Mouse (Mus musculus) limb, embryonic 11.5 days (tissue): ENCODE results near the gene Grhpr. TPM values are rescaled to one million over a fixed set of nuclear protein-coding genes. Genes with fewer than 3 reads are reported as not detected.

Source experiments
- ATAC-seq: fragments of 200-750 bp; cut with Nextera tagmentation; 2 replicates; pipeline ENCODE4 v1.8.0; 2017; ENCODE audit warnings: low read depth; ENCODE audit not compliant: insufficient number of reproducible peaks, low FRiP score, low TSS enrichment
- DNase-seq: peaks from one replicate; pipeline ENCODE4 v3.0.0-alpha.2; 2015; ENCODE audit warnings: low spot score
- H3K27ac ChIP-seq: fragments of 300-500 bp; sonication (generic); replicated peaks from 2 replicates; pipeline ENCODE4 v1.5.1; 2014; ENCODE audit warnings: low read depth, mild to moderate bottlenecking, low read length
- H3K27me3 ChIP-seq: fragments of 300-500 bp; sonication (generic); 2 replicates; pipeline ENCODE4 v1.6.1; 2014; ENCODE audit warnings: mild to moderate bottlenecking, low read length, mixed read lengths; ENCODE audit not compliant: control insufficient read depth, insufficient read depth
- H3K36me3 ChIP-seq: fragments of 300-500 bp; sonication (generic); 2 replicates; pipeline ENCODE4 v1.6.1; 2014; ENCODE audit warnings: mild to moderate bottlenecking, low read length, moderate library complexity, mixed read lengths; ENCODE audit not compliant: control insufficient read depth, insufficient read depth
- H3K4me1 ChIP-seq: fragments of 300-500 bp; sonication (generic); 2 replicates; pipeline ENCODE4 v1.6.1; 2014; ENCODE audit warnings: low read length, mixed read lengths; ENCODE audit not compliant: control insufficient read depth, insufficient read depth
- H3K4me2 ChIP-seq: fragments of 300-500 bp; sonication (generic); 2 replicates; pipeline ENCODE4 v1.6.1; 2014; ENCODE audit warnings: low read depth, mild to moderate bottlenecking, moderate library complexity; ENCODE audit not compliant: severe bottlenecking
- H3K4me3 ChIP-seq: fragments of 300-500 bp; sonication (generic); 2 replicates; pipeline ENCODE4 v1.5.1; 2014; ENCODE audit warnings: low read depth, low read length
- H3K9ac ChIP-seq: fragments of 300-500 bp; sonication (generic); 2 replicates; pipeline ENCODE4 v1.6.1; 2014; ENCODE audit warnings: mild to moderate bottlenecking, low read length
- H3K9me3 ChIP-seq: fragments of 300-500 bp; sonication (generic); 2 replicates; pipeline ENCODE4 v1.6.1; 2016; ENCODE audit warnings: low read length; ENCODE audit not compliant: control insufficient read depth
- WGBS: fragments of 180-500 bp; shearing (Covaris S2); extraction: QIAGEN DNeasy Blood & Tissue Kit; methylation state at CpG from one replicate; pipeline ENCODE4 v1.1.7; 2014; 5-methylcytosine and 5-hydroxymethylcytosine counted together
- polyA plus RNA-seq: library from polyadenylated mRNA; unstranded; fragments of >200 nt; fragmentation: Nextera tagmentation; extraction: Ambion mirVana; gene quantifications from 2 replicates; pipeline ENCODE4 v1.2.1, GENCODE M21; 2014

Gene Grhpr
- polyA plus RNA-seq, 1 experiment from 2014 or later, result 70.7 TPM

DNA sequence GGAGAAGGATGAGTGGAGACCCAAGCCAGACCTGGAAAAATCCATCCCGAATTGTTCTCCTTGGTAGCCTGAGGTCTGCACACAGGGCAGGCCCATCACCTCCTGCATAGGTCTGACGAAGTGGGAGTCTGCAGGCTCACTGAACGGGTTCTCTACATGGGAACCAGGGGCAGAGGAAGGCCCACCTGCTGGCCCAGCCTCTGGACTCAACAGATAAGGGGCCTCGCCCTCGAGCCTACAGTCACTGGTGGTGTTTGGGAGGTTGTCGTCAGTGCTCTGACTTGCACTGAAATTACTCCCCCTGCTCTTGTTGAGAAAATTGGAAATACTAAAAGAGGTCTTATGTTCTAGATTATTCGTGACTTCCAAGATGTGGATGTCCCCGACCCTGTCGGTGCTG lies 12.7 kb downstream of the Grhpr start:
- no peaks in the 10 kb centered on the region for H3K27me3 ChIP-seq
- peaks cover 2% of the 10 kb centered on the region; the same call in 1 of the 2 replicates for H3K36me3 ChIP-seq
- no peaks in the 10 kb centered on the region for H3K9me3 ChIP-seq
- no peak overlapping the region for H3K9ac ChIP-seq
- no peak overlapping the region for H3K27ac ChIP-seq
- no peak overlapping the region for H3K4me3 ChIP-seq
- DNase-seq, result no peak
- no peak for ATAC-seq
- no peak overlapping the region for H3K4me2 ChIP-seq
- no peaks in the 10 kb centered on the region for H3K4me1 ChIP-seq
- WGBS, result 91% methylated on average over 9 of the region's 9 CpGs

DNA sequence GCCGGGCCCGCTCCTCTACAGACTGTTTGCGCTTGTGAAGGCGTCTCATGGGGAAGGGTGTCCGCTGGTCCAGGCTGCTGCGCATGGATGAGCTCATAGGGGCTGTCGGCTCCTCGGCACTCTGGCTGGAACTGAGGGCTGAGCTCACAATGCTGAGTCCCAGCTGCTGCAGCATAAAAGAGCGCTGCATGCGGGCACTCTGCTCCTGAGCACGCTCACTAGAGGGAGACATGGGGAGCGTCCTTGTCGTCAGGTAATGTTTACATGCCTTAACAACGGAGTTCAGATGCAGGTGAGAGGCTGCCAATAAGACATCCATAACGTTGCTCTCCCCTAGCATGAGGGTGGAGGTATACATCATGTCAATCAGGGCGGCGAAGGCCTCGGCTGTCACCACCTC lies 13.6 kb downstream of the Grhpr start:
- Histone ChIP-seq H3K4me1 (no peaks in the 10 kb centered on the region), H3K27ac (no peak overlapping the region), H3K4me2 (no peak overlapping the region), H3K9ac (no peak overlapping the region), H3K36me3 (peaks cover 2% of the 10 kb centered on the region; the same call in 1 of the 2 replicates), H3K9me3 (no peaks in the 10 kb centered on the region), H3K4me3 (no peak overlapping the region), H3K27me3 (no peaks in the 10 kb centered on the region)
- DNase-seq (no peak), ATAC-seq (no peak)
- WGBS, result 89% methylated on average over 18 of the region's 18 CpGs

GRCm38 (mm10) chr4:44998071-44998470 lies 16.9 kb downstream of the Grhpr start:
- H3K4me1 ChIP-seq, result no peaks in the 10 kb centered on the region
- no peak overlapping the region for H3K4me2 ChIP-seq
- ATAC-seq (no peak), DNase-seq (no peak)
- no peak overlapping the region for H3K9ac ChIP-seq
- no peaks in the 10 kb centered on the region for H3K27me3 ChIP-seq
- H3K9me3 ChIP-seq, result no peaks in the 10 kb centered on the region
- no peak overlapping the region for H3K27ac ChIP-seq
- WGBS, result 79% methylated on average over 3 of the region's 3 CpGs
- peaks cover 2% of the 10 kb centered on the region; the same call in 1 of the 2 replicates for H3K36me3 ChIP-seq
- H3K4me3 ChIP-seq, result no peak overlapping the region

- 90% methylated on average over 6 of the region's 6 CpGs for WGBS
- Histone ChIP-seq H3K9me3 (no peaks in the 10 kb centered on the region), H3K4me1 (no peaks in the 10 kb centered on the region), H3K9ac (no peak overlapping the region), H3K4me3 (no peak overlapping the region), H3K27ac (no peak overlapping the region), H3K36me3 (no peaks in the 10 kb centered on the region), H3K27me3 (no peaks in the 10 kb centered on the region), H3K4me2 (no peak overlapping the region)
- ATAC-seq (no peak), DNase-seq (no peak)
Measured at GRCm38 (mm10) chr4:45000001-45000400, 18.8 kb downstream of the Grhpr start.

DNA sequence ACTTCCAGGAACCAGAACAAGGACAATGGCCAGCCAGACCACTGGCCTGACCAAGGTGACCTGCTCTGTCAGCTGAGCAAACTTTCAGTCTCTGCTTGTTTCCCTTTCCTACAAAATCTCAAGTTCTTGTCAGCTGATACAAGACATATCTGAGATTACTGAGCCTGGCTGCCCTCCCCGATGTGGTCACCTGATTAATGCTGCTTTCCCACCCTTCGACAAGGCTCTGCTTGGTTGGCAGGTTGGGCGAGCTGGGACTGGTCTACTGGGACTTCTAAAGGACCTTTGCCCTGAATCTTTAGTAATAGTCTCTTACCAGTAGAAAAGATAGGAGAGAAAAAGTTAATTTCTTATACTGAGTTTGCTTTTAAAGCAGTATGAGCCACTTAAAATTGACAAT lies 24.3 kb downstream of the Grhpr start:
- no peak for DNase-seq
- no peaks in the 10 kb centered on the region for H3K27me3 ChIP-seq
- peaks cover 6% of the 10 kb centered on the region for H3K4me1 ChIP-seq
- no peak overlapping the region for H3K27ac ChIP-seq
- H3K9ac ChIP-seq, result no peak overlapping the region
- 77% methylated on average over 3 of the region's 3 CpGs for WGBS
- H3K4me3 ChIP-seq, result no peak overlapping the region
- ATAC-seq, result no peak
- H3K36me3 ChIP-seq, result no peaks in the 10 kb centered on the region
- H3K4me2 ChIP-seq, result no peak overlapping the region
- no peaks in the 10 kb centered on the region for H3K9me3 ChIP-seq

GRCm38 (mm10) chr4:45010806-45011415 lies 29.7 kb downstream of the Grhpr start:
- Histone ChIP-seq H3K4me3 (peak overlapping the region; percentile 80), H3K27me3 (no peaks in the 10 kb centered on the region), H3K36me3 (no peaks in the 10 kb centered on the region), H3K9me3 (no peaks in the 10 kb centered on the region), H3K27ac (no peak overlapping the region), H3K9ac (peak overlapping the region; percentile 87; the same call in 1 of the 2 replicates), H3K4me2 (peak overlapping the region; percentile 57), H3K4me1 (peaks cover 6% of the 10 kb centered on the region)
- DNase-seq (no peak), ATAC-seq (no peak)
- WGBS, result 13% methylated on average over 11 of the region's 11 CpGs

DNA sequence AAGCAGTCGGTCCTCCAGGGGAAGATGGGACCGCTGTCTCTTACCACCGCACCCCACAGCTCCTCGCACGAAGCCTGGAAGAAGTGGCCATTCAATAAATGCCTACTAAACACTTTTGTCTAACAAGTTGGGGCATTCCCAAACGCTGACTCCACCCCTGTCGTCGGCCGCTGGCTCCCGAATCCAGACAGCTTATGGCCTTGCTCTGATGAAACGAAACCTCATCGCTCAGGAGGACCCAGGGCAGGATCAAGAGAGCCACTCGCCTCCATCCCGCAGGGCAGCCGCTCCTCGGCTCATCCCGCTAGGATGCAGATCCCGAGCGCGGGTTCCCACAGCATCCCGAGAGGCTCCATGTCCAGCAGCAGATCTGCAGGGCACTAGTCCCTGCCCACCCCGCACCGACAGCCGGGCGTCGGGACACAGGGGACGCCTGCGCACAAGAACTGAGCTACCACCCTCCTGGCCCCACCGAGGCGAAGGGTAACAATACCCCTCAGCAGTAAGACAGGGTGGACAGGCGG lies 30.4 kb downstream of the Grhpr start:
- no peaks in the 10 kb centered on the region for H3K9me3 ChIP-seq
- no peaks in the 10 kb centered on the region for H3K27me3 ChIP-seq
- ATAC-seq (peak; percentile 80), DNase-seq (no peak)
- peak overlapping the region; percentile 87 for H3K9ac ChIP-seq
- H3K4me3 ChIP-seq, result peak overlapping the region; percentile 80
- peak overlapping the region; percentile 94 for H3K27ac ChIP-seq
- peak overlapping the region; percentile 57 for H3K4me2 ChIP-seq
- no peaks in the 10 kb centered on the region for H3K36me3 ChIP-seq
- H3K4me1 ChIP-seq, result peaks cover 6% of the 10 kb centered on the region
- WGBS, result under 1% methylated on average over 31 of the region's 31 CpGs

GRCm38 (mm10) chr4:45012105-45012975 lies 31.1 kb downstream of the Grhpr start, which contains the start of gene Zbtb5:
Gene Zbtb5, minus strand, starts transcription at chr4:45012412.
- no peaks in the 10 kb centered on the region for H3K36me3 ChIP-seq
- DNase-seq, result peak; percentile 99
- H3K4me3 ChIP-seq, result peak within 1 kb of the TSS; percentile 80
- peaks cover 6% of the 10 kb centered on the region for H3K4me1 ChIP-seq
- H3K27ac ChIP-seq, result peak within 1 kb of the TSS; percentile 94
- ATAC-seq, result peak; percentile 99
- H3K9ac ChIP-seq, result peak within 1 kb of the TSS; percentile 87
- peak within 1 kb of the TSS; percentile 57 for H3K4me2 ChIP-seq
- H3K9me3 ChIP-seq, result no peaks in the 10 kb centered on the region
- WGBS, result under 1% methylated on average over 62 of the region's 63 CpGs
- H3K27me3 ChIP-seq, result no peaks in the 10 kb centered on the region
